Mouse (Mus musculus) c-Kit-positive CD71-negative TER-119-negative erythroid progenitor cells, embryonic 14.5 days (primary cell): Measurements from ENCODE around the gene Sertad2.

Experiments
- DNase-seq: peaks from one replicate; pipeline ENCODE4 v3.0.0-alpha.2; 2013; ENCODE audit warnings: low read depth

The Sertad2 gene

DNA sequence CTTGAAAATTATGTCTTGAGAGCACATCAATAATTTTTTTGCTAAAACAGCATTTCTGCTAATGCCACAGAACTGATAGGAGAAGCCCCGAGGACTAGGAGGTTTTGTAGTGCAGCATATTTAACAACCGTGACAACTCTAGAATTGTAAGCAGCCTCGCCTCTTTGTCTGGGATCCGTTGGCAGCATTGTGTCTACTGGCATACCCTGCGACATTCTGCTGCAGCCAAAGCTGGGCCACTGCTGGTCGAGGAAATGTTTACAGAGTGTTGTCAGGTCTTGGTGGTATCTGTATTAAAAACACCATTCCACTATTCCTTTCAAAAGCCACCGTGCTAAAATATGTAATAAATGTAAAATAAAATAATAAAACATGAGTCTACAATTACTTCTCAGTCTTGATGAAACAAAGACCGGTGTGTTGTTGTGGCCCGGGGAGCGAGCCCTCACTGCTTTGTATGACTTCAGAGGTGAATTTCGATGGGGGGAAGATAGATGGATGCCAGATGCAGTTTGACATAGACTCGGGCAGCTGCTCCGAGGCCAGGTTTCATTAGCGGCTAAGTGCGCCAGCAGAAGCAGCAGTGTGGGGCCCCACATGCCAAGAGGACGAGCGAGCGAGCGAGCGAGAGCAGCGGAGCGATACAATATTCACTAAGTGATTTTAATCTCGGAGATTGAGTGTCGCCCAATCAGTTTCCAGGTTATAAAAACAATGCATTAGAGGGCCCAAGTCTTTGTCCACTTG is 60.2 kb downstream of the Sertad2 start:
- no peak for DNase-seq

DNA sequence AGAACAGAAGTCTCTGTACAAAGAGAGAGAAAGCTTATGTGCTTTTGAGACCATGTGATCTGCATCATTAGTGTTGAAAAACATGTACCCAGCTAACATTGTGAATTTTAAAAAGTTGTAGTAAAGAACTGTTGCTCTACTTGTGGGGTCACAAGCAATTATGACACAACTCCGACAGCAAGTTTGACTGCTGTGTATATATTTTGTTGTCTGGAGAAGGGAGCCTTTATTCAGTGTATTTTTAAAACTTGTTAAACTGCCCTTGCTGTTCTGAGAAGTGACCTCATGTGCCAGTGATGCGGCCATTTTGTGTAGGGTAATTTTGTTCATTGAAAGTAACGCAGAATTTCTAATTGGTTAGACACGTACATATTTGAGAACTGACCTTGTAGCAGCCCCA is 61.1 kb downstream of the Sertad2 start:
- DNase-seq = no peak

DNA sequence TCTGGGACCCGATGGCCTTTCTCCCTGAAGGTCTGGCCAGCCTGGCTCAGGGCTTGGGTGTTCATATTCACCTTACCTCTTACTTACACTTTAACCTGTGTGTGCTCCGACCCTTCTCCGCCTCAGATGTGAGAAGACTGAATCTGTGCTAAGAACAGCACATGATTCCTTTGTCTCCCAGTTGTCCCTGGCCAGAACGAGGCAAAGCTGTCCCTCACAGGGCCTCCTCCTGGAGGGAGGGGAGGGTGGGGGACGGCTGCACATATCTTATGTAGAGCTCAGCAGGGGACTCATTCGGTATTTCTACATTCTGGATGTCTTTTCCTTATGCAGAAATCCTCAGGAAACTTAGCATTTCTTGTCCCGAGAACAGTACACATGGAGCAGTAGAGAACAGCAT is 62.6 kb downstream of the Sertad2 start:
- no peak for DNase-seq

DNA sequence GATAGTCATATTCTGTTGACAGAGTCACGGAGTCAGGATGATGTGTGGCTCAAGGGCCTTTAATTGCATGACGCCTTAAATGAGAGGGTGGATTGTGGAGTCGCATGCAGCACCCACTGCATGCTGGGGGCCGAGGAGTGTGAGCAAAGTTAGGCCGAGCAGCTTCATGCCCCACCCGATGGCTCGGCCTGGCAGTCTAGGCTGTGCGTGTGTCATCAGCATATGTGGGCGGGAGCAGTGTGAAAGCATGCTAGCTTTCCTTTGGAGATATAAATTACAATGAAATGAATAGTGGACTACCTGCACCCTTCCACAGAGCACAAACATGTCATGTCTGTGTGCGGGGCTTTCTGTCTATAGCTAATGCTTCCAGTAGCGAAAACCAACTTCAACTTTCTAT is 65.4 kb downstream of the Sertad2 start:
- DNase-seq = no peak

DNA sequence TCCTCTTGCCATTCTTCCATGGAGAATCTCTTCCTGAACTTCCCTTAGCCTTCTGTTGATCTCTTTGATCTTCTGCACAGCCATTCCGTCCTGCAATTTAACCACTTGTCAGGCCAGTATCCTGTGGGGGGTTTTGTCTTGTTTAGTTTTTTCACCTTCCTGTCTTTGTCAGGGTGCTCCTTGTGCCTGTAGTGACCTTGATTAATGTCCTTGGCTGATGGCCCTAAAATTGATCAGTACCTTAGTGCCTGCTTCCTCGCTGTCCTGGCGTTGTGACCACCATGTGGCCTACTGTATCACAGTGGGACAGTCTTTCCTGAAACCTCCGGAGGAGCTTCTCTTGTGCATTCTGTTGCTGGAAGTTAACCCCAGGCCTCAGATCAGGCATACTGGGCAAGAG is 70.2 kb downstream of the Sertad2 start:
- DNase-seq = no peak

DNA sequence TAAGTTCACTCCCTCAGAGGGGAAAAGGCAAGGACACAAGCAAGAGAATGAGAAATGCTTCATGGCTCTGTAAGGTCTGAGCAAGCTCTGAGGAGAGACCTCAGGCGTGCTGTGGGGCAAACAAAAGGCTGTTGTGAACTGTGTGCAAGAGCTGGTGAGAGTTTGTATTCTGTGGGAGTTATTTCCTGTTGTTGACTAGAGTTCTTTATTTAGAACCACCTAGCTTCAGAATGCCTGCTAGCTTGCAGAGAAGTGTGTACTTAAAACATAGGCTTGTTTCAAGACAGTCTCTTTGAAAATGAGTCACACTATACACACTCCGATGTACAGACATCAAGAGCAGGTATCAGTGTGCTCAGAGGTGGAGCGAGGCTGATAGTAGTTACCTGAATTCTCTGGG is 73.0 kb downstream of the Sertad2 start:
- DNase-seq = no peak

DNA sequence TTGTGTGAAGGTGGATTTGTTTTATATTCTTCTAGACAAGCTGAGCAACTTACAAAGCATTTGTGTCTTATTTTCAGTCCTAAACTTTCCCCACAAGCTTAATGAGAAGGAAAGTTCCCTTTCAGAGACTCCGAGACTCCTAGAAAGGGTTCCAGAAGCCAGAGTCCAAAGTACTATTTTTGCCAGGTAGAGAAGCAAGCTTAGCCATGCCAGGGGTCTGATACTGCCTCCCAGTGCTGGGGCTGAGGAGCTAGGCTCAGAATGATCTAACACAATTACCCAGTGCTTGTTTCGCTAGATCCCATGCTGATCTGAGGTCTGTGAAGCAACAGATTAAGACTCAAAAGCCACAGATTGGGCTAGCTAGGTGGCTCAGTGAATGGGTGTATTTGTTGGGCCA is 84.1 kb downstream of the Sertad2 start:
- no peak for DNase-seq

DNA sequence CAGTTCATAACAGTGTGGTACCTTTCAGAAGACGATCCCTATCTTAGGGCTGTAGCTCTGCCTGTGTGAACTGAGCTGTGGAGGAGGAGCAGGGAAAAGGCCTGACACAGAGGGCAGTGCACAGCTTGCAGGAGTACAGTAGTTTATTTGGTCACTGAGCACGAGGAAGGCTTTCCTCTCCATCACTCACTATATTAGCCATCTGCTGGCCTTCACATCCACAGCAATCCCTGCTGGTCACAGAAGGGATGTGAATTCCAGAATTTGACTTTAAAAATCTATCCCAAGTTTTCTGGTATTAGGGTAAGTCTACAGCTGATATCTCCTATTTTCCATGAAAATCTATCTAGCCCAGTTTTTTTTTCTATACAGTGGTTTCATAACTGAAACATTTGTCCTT is 85.2 kb downstream of the Sertad2 start:
- DNase-seq = no peak

DNA sequence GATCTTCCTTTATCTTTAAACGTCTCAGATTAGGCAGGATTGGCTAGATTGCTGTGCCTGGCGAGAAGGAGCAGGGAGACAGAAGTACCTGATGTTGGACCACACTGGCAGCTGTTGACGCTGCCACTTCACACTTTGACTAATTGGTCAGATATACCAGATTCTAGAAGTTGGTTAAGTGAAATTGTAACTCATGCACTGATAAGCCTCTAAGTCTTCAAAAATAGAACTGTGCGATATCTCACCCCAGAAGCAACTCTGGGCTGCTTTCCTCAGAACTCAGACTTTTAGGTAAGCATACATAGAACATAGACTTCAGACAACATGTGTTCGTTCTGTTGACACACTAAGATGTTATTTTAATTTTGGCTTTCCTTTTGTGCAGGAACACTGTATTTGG is 86.6 kb downstream of the Sertad2 start:
- no peak for DNase-seq

DNA sequence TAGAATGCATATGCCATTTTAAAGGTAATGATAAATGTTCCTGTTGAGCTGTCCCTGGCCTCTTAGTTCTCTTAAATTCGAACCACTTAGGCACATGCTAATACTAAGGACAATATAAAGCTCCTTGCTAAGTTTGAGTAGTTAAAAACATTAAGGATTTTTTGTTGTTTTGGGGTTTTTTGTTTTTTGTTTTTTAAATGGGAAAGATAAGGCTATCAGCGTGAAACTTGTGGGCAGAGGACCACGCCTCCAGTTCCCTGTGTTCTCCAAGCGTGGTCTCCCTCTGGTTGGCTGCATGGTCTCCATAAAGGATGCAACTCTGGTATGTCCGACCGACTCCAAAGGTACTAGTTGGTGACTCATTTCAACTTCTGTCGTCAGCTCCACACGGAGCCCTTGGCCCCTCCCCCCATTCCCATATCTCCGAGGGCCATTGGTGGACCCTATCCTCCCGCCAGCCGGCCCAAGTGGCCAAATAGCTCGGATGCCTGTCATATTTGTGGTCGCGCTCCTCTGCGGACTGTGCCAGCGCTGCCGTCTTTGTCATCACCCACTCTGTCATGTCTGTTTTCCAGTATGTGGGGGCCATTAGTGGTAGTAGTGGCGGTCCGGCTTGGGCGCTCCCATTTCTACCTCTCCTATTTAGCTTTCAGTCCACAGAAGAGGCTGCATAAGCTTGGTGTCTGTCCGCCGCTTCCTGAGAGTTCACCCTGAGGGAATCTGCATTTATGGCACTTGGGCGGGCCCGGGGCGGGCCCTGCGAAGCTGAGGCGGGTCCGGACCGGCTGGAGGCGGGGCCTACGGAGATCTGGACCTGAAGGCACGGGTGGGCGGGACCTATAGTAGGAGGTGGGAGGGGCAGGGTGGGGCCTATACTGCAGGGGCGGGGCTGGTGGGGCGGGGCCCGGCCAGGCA is 88.2 kb downstream of the Sertad2 start:
- peak; percentile 89 for DNase-seq

DNA sequence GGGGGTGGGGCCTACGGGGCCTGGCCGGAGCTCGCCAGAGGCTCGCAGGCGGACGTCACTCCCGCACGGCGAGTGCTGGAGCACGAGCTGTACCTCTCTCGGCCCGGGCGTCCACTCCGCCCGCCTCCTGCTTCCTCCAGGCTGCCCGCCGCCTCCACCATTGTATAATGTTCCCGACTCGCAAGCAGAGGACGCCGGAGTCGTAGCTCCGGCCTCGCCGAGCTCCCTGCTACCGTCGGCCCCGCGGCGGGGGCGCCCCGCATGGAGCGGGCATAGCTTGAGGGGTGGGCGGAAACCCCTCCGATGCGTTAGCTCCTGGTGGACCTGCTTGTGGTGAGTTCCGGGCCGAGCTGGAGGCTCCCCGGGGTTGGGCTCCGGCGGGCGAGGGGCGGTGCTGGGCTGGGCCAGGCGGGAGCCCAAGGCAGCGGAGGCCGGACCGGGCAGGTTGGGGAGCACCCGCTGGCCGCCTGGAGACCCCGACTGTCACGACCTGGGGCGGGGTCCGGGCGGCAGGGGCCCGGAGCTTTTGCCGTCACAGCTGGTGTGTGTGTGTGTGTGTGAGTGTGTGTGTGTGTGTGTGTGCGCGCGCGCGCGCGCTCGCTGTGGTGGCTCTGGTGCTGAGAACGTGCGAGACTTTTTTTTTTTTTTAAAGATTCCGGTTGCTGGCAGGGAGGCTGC is 89.0 kb downstream of the Sertad2 start:
- peak; percentile 40 for DNase-seq

DNA sequence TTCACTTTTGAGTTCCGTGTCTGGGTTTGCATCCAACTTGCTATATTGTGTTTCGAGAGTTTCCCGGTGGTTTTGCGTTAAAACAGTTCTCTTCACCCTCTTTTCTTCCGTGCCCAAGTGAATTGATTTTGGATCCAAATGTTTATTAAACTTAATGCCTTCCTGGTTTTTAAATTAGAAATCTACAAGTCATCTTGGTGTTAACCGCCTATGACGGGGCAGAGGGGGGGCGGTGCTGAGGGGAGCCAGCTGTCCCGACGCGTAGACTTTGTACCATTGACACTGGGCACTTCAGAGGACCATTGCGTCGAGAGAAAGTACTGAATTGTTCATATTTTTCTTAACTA is 89.5 kb downstream of the Sertad2 start:
- peak; percentile 56 for DNase-seq

DNA sequence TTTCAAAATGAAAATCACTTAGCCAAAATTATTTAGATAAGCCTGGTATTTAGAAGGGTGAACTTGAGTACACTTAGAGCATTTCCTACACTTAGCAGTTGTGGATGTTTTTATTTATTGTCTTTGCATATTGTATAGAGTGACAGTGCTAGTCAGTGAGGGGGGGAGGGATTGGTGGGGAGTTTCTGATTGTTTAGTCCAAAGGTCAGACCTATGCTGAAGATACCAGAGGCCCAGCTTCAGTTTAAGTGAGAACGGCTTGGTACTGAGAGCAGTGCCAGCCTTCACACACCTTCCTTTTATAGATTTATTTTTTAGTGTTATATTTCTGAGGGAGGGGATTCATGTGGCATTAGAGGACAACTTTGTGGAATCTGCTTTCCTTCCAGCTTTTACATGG is 91.5 kb downstream of the Sertad2 start:
- DNase-seq = no peak

DNA sequence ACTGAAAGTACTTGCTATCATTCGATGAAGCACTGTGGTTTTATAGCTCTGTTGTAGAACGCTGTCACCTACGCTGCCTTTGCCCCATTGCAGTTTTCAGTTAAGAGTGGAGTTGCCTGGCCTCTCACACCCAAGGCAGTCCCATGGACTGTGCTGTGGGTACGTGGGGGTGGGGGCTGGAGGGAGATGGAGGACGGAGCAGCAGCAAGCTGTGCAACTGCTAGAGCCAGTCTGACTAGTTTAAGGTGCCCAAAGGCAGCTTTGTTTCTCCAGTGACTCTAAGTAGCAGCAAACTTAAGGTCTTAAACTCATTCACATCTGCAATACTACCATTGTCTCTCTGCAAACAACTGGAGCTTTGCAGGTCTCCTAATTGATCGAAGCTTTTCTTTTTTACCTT is 92.6 kb downstream of the Sertad2 start:
- DNase-seq = no peak

DNA sequence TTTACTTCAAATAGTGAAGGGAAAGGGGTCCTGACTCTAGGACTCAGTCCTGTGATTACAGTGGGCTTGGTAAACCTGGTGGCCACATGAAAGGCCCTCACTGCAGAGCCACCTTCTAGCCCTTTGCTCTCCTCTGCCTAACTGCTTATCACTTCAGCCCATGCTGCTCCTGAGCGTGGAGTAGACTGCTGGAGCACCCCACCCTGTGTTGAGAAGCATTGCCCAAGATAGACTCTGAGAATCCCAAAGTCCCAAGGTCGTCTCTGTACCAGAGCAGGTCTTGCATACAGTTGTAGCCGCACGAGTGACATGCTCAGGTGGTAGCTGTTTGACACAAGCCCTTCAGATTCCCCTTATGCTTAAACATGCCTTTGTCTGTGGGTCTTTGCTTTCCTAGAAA is 93.1 kb downstream of the Sertad2 start:
- no peak for DNase-seq

DNA sequence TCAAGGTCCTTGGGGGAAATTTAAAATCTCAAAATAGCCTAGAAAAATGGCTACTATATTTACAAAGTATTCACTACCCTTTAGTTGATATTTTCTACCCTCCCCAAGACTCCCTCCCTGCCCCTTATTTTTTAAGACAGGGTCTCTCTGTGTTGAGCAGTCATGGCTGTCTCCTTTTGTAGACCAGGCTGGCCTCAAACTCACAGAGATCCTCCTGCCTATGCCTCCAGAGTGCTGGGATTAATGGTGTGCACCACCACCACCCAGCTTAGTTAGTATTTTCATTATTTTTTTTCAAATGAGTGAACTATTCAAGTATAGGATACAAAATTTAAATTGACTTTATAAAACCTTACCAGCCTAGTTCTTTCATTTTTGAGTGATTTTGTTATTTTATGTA is 94.0 kb downstream of the Sertad2 start:
- DNase-seq = no peak

DNA sequence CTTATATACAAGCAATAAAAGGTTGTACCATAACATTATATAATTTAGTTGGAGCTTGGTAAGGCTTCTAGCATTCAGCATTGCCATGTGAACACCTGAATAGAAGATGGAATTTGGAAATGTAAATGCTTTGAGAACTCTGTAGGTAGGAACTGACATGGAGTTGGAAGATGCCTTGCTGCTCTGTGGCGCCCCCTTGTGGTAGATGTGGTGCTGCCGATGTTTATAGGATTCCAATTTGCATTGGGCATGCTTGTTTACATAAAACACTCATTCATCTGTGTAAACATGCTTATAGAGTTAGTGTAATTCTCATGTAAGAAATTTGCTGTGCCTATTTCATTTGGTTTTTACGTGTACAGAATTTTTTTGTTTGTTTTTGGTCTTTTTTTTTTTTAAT is 95.8 kb downstream of the Sertad2 start:
- peak; percentile 71 for DNase-seq

DNA sequence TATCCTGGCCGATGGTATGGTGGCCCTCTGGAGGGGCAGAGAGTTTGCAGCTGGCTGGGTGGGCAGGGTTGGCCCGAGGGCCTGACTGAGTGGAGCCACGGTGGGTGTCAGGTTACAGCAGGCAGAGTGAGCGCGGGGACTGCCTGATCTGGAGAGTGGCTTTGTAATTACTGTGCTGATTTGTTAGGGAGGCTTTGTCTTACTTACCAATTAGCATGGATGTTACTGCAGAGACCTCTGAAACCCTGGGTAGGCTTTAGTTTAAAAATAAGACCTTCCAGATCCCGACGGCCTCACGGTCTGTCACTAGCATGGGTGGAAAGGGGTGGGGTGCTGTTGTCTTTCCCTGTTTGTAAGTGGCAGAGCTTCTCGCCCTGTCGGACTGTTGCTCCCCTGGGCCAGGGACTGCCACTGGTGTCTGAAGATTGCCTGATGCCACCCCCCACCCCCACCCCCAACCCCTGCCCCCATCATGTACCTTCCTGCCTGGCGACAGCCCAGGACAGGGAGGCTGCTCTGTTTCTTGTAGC is 96.9 kb downstream of the Sertad2 start:
- no peak for DNase-seq

DNA sequence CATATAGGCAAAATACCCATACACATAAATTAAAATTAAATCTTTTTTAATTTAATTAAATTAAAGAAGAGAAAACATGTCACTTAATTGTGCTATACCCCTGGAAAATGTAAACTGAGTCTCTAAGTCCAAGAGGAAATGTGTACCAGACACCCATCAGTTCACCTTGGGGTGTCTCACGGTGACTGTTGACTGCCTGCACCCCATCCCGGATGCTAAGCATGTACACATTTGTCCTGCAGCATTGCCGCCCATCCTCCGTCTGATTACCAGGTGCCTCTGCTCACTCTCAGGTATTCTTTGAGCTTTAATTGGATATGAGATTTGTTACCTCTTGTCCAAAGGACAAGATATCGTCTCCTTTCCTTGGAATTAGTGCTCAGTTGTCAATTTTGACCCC is 99.3 kb downstream of the Sertad2 start:
- DNase-seq = no peak

DNA sequence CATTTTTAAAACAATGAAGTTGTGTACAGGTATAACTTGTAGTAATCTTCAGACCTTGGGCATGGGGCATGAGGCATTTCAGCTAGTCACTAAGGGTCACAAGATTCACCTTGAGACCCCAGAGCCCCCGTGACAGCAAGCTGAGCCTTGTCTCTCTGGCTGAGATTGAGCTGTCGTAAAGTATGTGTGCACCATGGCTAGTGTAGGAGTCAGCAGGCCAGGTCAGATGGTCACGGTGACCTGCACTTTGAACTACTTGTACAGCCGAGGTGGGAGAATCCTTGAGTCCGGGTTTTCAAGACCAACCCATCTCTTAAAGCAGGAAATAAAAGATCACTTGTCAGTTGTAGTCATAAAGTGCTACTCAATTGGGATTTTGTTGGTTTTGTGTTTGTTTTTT is 100.1 kb downstream of the Sertad2 start:
- no peak for DNase-seq

DNA sequence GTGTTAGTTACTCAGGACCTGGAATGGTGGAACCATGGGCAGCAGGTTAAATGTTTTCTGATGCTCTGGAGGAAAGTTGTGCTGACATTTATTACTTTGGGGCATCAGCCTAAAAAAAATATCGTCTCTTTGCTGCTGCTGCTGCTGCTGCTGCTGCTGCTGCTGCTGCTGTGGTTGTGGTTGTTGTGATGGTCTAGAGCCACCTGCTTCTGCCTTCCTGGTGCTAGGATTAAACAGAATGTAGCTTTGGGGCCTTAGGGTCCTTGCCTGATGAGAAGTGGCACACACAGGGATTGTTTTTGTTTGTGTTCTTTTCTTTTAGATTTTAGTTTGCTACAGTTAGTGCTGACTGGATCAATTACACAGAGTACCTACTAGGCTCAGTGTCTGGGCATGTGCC is 101.1 kb downstream of the Sertad2 start:
- DNase-seq = no peak

DNA sequence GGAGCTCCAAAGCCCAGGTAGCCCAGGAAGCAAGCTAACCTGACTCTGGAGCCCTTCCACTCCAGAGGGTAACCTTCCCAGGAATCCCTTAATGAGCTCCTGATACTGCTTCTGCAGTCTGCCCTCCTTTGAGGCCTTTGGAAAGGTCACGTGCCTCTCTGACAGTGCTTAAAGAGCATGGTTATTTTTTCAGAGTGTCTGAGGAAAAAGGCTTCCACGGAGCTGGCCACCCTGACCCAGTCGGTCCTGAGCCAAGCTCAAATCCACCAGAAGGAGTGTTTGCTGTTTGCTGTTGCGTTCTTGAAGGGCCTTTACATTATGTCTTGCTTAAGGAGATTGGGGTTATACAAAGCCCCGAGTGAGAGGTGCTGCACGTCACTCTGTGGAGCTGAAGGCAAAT is 101.8 kb downstream of the Sertad2 start:
- DNase-seq = no peak

DNA sequence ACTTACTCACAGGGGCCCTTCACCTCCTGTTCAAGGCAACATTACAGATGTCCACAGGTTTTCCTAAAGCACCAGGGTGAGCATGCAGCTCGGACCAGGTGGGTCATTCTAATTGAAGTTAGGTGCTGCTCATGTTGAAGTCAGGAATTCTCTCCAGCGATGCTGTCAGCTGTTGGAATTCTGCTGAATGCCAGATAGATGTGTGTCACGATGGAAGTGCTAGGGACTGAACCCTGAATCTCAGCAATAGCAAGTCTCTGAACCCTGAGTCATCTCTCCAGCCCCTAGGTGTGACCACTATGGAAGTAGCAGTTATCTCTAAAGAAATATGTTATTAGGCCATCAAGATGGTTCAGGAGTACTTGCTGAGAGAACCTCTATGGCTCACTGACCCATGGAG is 102.5 kb downstream of the Sertad2 start:
- no peak for DNase-seq
